Mouse (Mus musculus) liver, adult 2 months (tissue): Measurements from ENCODE around the gene Snip1.

Experiments
- CTCF ChIP-seq: fragments of 200-500 bp; IDR thresholded peaks from 2 replicates; pipeline ENCODE4 v1.5.1; 2011; ENCODE audit warnings: low read depth, low read length, control low read depth
- POLR2A ChIP-seq: fragments of 200-500 bp; IDR thresholded peaks from 2 replicates; pipeline ENCODE4 v1.6.1; 2011; ENCODE audit warnings: low read length, control low read depth; ENCODE audit not compliant: insufficient read depth; ENCODE audit errors: extremely low read depth

- TF ChIP-seq CTCF (no peak), POLR2A (no peak)
Observed at GRCm38 (mm10) chr4:125117902-125118320, 51.4 kb downstream of the Snip1 start.
